Mouse (Mus musculus) right cerebral cortex, postnatal 10 days (tissue): ENCODE measurements around the gene Fzr1.

Experiments used
- DNase-seq, 2 experiments: peaks; one replicate each; pipeline ENCODE4 v3.0.0; 2021; ENCODE audit warnings: low spot score in 2 of 2

Fzr1 gene

GRCm38 (mm10) chr10:81382039-81382438 lies 3.7 kb upstream of the Fzr1 start:
- no peak for DNase-seq

DNA sequence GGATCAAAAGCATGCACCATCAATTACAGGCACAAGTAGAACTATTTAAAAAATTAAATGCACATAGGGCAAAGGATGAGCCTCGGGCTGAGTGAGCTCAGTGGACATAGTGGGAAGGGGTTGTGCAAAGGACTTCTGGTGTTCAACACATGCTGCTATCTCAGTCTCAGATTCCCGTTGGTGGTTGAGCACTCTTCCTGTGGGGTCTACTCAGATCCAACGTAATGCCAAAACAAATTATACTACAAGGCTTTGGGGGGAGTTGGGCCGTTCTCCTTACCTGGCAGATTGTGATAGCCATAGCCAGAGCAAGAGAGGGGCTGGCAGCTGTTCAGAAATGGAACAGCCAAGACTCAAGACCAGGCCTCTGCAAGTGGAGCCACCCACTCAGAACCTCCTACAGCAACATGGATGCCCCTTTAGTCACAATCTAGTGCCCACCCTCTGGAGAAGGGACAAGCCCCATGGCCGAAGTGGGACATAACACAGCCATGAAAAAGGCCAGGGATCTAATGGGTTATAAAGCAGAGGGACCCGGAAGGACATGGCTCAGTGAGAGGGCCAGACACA lies 1.6 kb upstream of the Fzr1 start:
- DNase-seq = no peak

GRCm38 (mm10) chr10:81379183-81379553 lies 852 bp upstream of the Fzr1 start:
- no peak for DNase-seq

GRCm38 (mm10) chr10:81378553-81379182 lies 352 bp upstream of the Fzr1 start:
- peak; percentile 100 for DNase-seq

DNA sequence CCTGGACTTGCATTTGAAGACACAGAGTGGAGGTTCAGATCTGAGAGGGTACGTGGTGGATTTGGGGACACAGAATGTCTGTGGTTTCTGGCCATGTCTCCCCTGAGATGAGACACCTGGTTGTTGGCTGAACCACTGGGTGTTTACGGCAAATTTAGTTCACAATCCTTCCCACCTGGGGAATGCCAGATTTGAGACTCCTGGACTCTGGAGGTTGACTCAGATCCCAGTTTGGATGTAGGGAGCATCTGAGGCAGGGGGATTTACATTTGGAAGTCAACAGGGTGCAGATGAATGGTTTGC lies 1.0 kb downstream of the Fzr1 start:
- DNase-seq = no peak

- no peak for DNase-seq
Observed at GRCm38 (mm10) chr10:81376561-81377361, 1.6 kb downstream of the Fzr1 start.

GRCm38 (mm10) chr10:81375322-81375721 lies 3.0 kb downstream of the Fzr1 start:
- no peak for DNase-seq

GRCm38 (mm10) chr10:81367207-81367495 lies 11.2 kb downstream of the Fzr1 start:
- no peak for DNase-seq

DNA sequence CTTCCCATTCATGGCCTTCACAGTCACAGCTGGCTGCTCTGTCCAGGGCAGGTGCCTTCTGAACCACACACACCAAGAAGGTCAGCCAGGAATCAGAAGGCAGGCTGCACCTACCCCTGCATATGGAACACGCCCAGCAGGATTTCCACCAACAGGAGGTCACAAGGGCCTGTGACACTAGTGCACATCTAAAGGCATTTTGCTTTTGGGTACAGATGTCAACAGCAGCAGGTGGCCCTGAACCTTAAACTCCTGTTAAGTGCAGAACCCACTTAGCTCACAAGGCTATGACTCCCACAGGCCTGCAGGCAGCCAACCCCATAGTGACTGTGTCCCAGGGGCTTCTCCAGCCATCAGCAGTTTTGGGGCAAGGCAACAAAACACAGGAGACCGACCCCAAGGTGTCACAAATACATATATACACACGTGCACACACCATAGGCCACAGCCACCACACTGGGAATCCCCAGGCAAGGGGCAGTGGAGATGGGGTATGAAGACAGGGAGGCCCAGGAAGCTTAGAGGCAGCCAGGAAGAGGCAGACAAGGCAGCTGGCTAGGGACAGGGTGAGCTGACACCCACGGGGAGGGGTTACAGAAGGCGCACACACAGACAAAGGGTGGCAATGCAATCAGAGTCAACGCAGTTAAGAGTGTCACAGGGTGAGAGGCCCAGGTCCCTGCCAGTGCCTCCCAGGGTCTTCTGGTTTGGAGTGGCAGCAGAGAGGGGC lies 11.7 kb downstream of the Fzr1 start:
- DNase-seq = no peak

DNA sequence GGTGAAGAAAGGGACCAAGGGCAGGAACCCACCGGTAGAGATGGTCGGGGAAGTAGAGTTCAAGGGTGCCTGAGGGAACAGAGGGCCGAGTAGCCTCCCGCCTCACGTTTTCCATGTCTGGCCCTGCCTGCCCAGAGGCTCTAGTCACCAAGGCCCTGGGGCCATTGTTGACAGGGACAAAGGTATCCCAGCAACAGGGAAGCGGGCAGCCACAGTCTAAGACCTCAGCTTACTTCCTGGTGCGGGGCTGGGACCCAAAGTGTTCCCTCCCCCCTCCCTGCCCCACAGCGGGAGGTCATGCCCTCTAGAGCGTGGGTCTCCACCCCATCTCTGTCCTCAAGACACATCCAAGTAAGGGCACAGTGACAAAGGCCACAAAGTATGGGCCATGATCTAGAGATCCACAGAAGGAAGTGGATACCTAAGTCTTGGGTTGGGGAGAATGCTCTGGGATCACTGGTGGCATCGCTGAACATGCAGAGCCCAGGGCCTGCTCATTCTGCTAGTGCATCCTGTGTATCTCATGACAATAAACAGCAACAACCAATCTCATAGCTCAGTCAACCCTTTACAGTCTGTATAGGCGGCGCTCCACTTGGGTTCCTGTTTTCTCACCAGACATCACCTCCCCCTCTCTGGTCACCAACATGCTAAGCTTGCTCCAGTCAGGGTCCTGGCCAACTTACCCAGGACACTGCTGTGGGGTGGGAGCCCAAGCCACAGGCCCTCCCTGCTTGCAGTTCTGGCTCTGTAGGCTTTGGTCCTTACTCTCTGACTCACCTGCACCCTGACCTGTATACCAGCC lies 12.4 kb downstream of the Fzr1 start, which contains the start of gene 4930404N11Rik:
Gene 4930404N11Rik, minus strand, starts transcription at position 145 of the 805 bp plus-strand sequence.
- DNase-seq = no peak

GRCm38 (mm10) chr10:81365073-81365472 lies 13.2 kb downstream of the Fzr1 start:
- DNase-seq = no peak

DNA sequence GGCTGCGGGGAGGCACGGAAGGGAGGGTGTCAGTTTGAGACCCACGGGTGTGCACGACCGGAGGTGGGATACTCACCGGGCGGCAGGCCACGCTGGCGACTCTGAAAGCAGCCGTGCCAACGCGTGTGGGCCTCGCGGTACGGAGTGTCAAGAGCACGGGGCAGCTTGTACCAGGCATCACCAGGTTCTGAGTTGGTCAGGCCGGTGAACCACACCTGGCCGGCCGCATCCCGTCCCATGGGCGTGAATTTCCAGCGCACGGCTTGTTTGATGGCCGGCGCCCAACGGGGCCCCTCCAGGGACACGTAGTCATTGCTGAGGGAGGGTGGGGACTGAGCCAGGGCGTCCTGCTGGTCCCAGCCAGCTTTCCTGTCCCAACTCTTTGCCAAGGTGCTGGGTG lies 13.7 kb downstream of the Fzr1 start:
- no peak for DNase-seq

DNA sequence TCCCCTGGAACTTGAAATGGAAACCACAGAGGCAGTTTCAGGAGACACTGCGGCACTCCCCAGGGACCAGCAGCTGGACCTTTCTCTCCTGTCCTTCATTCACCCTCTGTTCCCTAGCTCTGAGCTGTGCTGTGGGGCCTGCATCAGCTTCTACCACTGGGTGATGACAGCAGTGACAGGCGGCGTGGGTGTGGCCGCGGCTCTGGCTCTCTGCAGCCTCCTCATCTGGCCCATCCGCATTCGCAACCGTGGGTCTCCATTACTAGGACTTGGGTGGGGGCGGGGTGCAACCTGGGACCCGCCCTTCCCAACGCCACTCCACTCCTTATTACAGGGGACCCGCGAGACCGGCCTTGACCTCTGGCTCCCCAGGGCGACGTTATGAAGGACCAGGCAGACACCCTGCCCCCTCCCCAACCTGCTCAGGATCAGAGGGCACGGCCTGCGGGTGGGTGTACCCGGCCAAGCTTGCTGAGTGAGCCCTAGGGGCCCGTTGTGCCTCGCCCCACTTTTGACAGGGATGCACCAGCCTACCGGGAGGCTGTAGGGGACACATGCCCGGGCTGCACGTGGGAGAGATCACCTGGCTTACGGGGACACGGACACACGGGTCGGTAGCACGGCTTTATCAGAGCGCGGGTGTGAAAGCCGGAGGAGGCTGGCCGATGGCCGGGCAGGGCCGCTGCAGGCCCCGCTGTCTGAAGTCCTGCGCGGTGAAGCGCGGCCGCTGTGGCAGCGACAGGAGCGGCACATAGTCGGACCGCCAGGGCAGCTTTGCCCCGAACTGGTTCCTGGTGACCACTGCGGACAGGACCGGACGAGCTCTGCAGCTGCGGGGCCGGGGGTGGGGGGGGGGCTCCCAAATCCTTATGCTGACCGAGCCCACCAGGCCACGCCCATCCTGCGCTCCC lies 14.6 kb downstream of the Fzr1 start:
- DNase-seq = no peak

DNA sequence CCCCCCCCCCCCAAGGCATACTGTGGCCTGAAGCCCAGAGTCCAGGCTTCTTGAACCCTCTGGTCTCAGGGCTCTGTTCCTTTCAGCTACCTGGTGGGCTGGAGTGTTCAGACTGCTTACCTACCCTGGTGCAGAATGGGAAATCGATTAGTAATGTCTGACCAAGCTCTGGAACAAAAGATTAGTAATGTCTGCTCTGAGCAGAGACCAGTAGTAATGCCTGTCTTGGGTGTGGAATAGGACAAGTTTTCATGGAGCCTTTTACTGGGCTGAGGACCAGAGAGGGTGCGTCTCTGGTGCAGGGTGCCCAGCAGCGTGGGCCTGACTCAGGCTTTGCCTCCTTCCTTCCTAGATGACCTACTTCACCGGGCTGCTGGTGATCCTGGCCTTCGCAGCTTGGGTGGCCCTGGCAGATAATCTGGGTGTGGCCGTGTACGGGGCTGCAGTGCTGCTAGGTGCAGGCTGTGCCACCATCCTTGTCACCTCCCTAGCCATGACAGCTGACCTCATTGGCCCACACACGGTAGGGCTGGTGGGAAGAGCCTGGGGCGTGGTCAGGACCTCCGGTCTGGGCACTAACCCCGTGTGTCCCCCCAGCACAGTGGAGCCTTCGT lies 15.9 kb downstream of the Fzr1 start:
- DNase-seq = no peak

- no peak for DNase-seq
Observed at GRCm38 (mm10) chr10:81360721-81361120, 17.6 kb downstream of the Fzr1 start.

DNA sequence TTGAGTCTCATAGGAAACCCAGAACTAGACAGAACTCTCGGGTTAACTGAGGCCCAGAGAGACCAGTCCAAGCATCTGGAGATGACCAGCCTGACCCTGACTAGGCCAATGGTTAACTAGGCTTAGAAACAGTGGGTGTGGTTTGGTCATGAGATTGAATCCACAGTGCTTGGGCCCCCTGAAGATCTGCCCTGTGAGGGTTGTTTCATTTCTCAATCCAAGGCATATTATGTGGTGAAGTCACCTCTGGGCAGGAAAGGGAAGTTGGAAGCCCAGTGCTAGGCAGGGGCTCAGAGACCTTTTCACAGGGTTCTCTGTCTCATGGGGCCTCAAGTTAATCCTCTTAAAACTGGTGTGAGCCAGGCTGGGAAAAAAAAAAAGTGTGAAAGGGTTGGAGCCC lies 19.5 kb downstream of the Fzr1 start:
- no peak for DNase-seq

GRCm38 (mm10) chr10:81358209-81358608 lies 20.1 kb downstream of the Fzr1 start:
- DNase-seq = no peak

- DNase-seq = peak; percentile 95 to 96
Observed at GRCm38 (mm10) chr10:81356991-81357844, 21.1 kb downstream of the Fzr1 start, which contains the start of gene Mfsd12. Gene Mfsd12 (plus strand): TSS chr10:81357491.

GRCm38 (mm10) chr10:81356352-81356990 lies 21.8 kb downstream of the Fzr1 start:
- peak in 1 of 2 experiments; percentile 52 for DNase-seq
